Comparison of ENCODE assay signal across 20 mouse cellular contexts in genomic region chr13:59177003-59177402, GRCm38 (mm10).
DNase-seq lines count a peak whose midpoint lies in the region; ATAC-seq lines count a peak whose summit lies in the region.
"Had no signal": no experiment of that assay in that cellular context is flagged by ENCODE, and none has a peak within 500 bp of the region (broad histone marks: within the 10 kb centered on the region; RNA-seq: fewer than 3 reads in every experiment).

No protein-coding gene starts in this region.

- H3K27me3 ChIP-seq in kidney, embryonic 16.5 days (ENCODE audit: insufficient read depth, low read length): no peaks in the 10 kb centered on the region
- H3K27me3 ChIP-seq in neural tube, embryonic 15.5 days (replicated peaks): no peaks in the 10 kb centered on the region
- H3K27me3 ChIP-seq in intestine, embryonic 16.5 days (replicated peaks; ENCODE audit: control insufficient read depth, insufficient read depth, low read length): no peaks in the 10 kb centered on the region
- H3K27me3 ChIP-seq: forebrain, embryonic 13.5 days; hindbrain, embryonic 13.5 days had no signal

- peak; percentile 54; the same call in 1 of the 2 replicates for ATAC-seq in kidney, embryonic 16.5 days (ENCODE audit: low FRiP score, low TSS enrichment)
- ATAC-seq in neural tube, embryonic 15.5 days (ENCODE audit: low FRiP score): no peak
- no peak for ATAC-seq in intestine, embryonic 16.5 days
- ATAC-seq: CD4-positive, CD25-positive, alpha-beta regulatory T cell, adult 4 months; forebrain, embryonic 13.5 days; intestine, postnatal 0 days had no signal

- peak overlapping the region; percentile 61 for H3K27ac ChIP-seq in kidney, embryonic 16.5 days (ENCODE audit: low read length)
- peak overlapping the region; percentile 8; the same call in 1 of the 2 replicates for H3K27ac ChIP-seq in neural tube, embryonic 15.5 days (replicated peaks)
- H3K27ac ChIP-seq in intestine, embryonic 16.5 days (ENCODE audit: low read length): no peak overlapping the region
- H3K27ac ChIP-seq: forebrain, embryonic 13.5 days; heart, embryonic 10.5 days; hindbrain, embryonic 13.5 days; liver, embryonic 14.5 days had no signal

- H3K4me3 ChIP-seq in kidney, embryonic 16.5 days (ENCODE audit: low read length): no peak overlapping the region
- H3K4me3 ChIP-seq in neural tube, embryonic 15.5 days (replicated peaks): no peak overlapping the region
- H3K4me3 ChIP-seq in intestine, embryonic 16.5 days (ENCODE audit: low read length): no peak overlapping the region
- H3K4me3 ChIP-seq: forebrain, embryonic 13.5 days; heart, embryonic 10.5 days; hindbrain, embryonic 13.5 days had no signal

- DNase-seq in embryo, embryonic 10.5 days (ENCODE audit: low spot score): peak; percentile 21
- DNase-seq in embryo, embryonic 9.5 days (ENCODE audit: extremely low spot score): no peak
- DNase-seq in kidney, adult 11 months: no peak
- DNase-seq in kidney, postnatal 4 days: peak; percentile 42 to 58
- no peak for DNase-seq in cerebellum, postnatal 36 days
- DNase-seq: adrenal gland, adult 2 months; cerebellum, postnatal 10 days; gastrocnemius, postnatal 36 days; heart, postnatal 14 days; lung, postnatal 10 days had no signal

- no peaks in the 10 kb centered on the region for H3K36me3 ChIP-seq in kidney, embryonic 16.5 days (ENCODE audit: insufficient read depth, low read length)
- H3K36me3 ChIP-seq in neural tube, embryonic 15.5 days: no peaks in the 10 kb centered on the region
- H3K36me3 ChIP-seq in intestine, embryonic 16.5 days (ENCODE audit: control insufficient read depth, insufficient read depth, low read length): no peaks in the 10 kb centered on the region
- H3K36me3 ChIP-seq: G1E; heart, embryonic 10.5 days; hindbrain, embryonic 13.5 days had no signal

- H3K4me2 ChIP-seq in kidney, embryonic 16.5 days (replicated peaks; ENCODE audit: low read depth, low read length): no peak overlapping the region; the same call in 1 of the 2 replicates
- no peak overlapping the region for H3K4me2 ChIP-seq in neural tube, embryonic 15.5 days
- H3K4me2 ChIP-seq in intestine, embryonic 16.5 days (ENCODE audit: low read depth, low read length): no peak overlapping the region
- H3K4me2 ChIP-seq: forebrain, embryonic 13.5 days; hindbrain, embryonic 13.5 days had no signal

- 39% methylated on average over 9 of the region's 9 CpGs for WGBS in kidney, embryonic 16.5 days
- 58% methylated on average over 9 of the region's 9 CpGs for WGBS in neural tube, embryonic 15.5 days
- WGBS in intestine, embryonic 16.5 days: 64% methylated on average over 9 of the region's 9 CpGs

- no peaks in the 10 kb centered on the region for H3K9me3 ChIP-seq in kidney, embryonic 16.5 days (ENCODE audit: low read length)
- no peaks in the 10 kb centered on the region for H3K9me3 ChIP-seq in neural tube, embryonic 15.5 days (replicated peaks)
- no peaks in the 10 kb centered on the region for H3K9me3 ChIP-seq in intestine, embryonic 16.5 days (ENCODE audit: control insufficient read depth, low read length)
- H3K9me3 ChIP-seq: forebrain, embryonic 13.5 days; heart, embryonic 10.5 days; hindbrain, embryonic 13.5 days had no signal

- H3K9ac ChIP-seq in kidney, embryonic 16.5 days (replicated peaks; ENCODE audit: low read length): no peak overlapping the region
- no peak overlapping the region for H3K9ac ChIP-seq in neural tube, embryonic 15.5 days (replicated peaks)
- H3K9ac ChIP-seq in intestine, embryonic 16.5 days (ENCODE audit: low read depth, low read length): no peak overlapping the region
- H3K9ac ChIP-seq: forebrain, embryonic 13.5 days; hindbrain, embryonic 13.5 days; liver, embryonic 14.5 days had no signal

- H3K4me1 ChIP-seq in kidney, embryonic 16.5 days (ENCODE audit: insufficient read depth, low read length): no peaks in the 10 kb centered on the region
- peaks cover 29% of the 10 kb centered on the region for H3K4me1 ChIP-seq in neural tube, embryonic 15.5 days
- H3K4me1 ChIP-seq in intestine, embryonic 16.5 days (ENCODE audit: control insufficient read depth, insufficient read depth, low read length): no peaks in the 10 kb centered on the region
- H3K4me1 ChIP-seq: heart, embryonic 10.5 days had no signal

Comparison
In these comparisons a context has a peak if more than half of its experiments do, and no peak if none do; other contexts are left out.
1. DNase-seq: peak in embryo, embryonic 10.5 days (single experiment) and kidney, postnatal 4 days (2 of 2); none in embryo, embryonic 9.5 days (single experiment), kidney, adult 11 months (single experiment) and cerebellum, postnatal 36 days (0 of 2).